Mouse (Mus musculus) hindbrain, embryonic 15.5 days (tissue): Measurements from ENCODE around the gene Phc2. TPM values are rescaled to one million over a fixed set of nuclear protein-coding genes. Genes with fewer than 3 reads are reported as not detected.
"Not testable (repeated sequence)": the region's sequence is repeated elsewhere in the genome, so short reads cannot be mapped to it uniquely, and the experiment has no call there.

ENCODE experiments used
- ATAC-seq: fragments of 200-750 bp; cut with Nextera tagmentation; 2 replicates; pipeline ENCODE4 v1.8.0; 2017; ENCODE audit warnings: low read depth, moderate number of reproducible peaks, moderate TSS enrichment; ENCODE audit not compliant: low FRiP score
- H3K27ac ChIP-seq: fragments of 300-500 bp; sonication (generic); replicated peaks from 2 replicates; pipeline ENCODE4 v1.5.1; 2015; ENCODE audit warnings: mild to moderate bottlenecking, inconsistent platforms
- H3K27me3 ChIP-seq: fragments of 300-500 bp; sonication (generic); 2 replicates; pipeline ENCODE4 v1.6.1; 2015; ENCODE audit warnings: control low read depth, inconsistent platforms
- H3K36me3 ChIP-seq: fragments of 300-500 bp; sonication (generic); 2 replicates; pipeline ENCODE4 v1.6.1; 2015; ENCODE audit warnings: control low read depth, inconsistent platforms
- H3K4me1 ChIP-seq: fragments of 300-500 bp; sonication (generic); replicated peaks from 2 replicates; pipeline ENCODE4 v1.6.1; 2015; ENCODE audit warnings: control low read depth, inconsistent platforms
- H3K4me2 ChIP-seq: fragments of 300-500 bp; sonication (generic); 2 replicates; pipeline ENCODE4 v1.6.1; 2015; ENCODE audit warnings: moderate library complexity, mild to moderate bottlenecking, inconsistent platforms
- H3K4me3 ChIP-seq: fragments of 300-500 bp; sonication (generic); 2 replicates; pipeline ENCODE4 v1.5.1; 2015; ENCODE audit warnings: mild to moderate bottlenecking, inconsistent platforms
- H3K9ac ChIP-seq: fragments of 300-500 bp; sonication (generic); 2 replicates; pipeline ENCODE4 v1.6.1; 2015; ENCODE audit warnings: inconsistent platforms
- H3K9me3 ChIP-seq: fragments of 300-500 bp; sonication (generic); 2 replicates; pipeline ENCODE4 v1.6.1; 2016; ENCODE audit warnings: control low read depth, inconsistent platforms
- WGBS: fragments of 180-500 bp; shearing (Covaris S2); methylation state at CpG from one replicate; pipeline ENCODE4 v1.1.7; 2015; 5-methylcytosine and 5-hydroxymethylcytosine counted together
- polyA plus RNA-seq: library from polyadenylated mRNA; unstranded; fragments of >200 nt; fragmentation: Nextera tagmentation; extraction: Ambion mirVana; gene quantifications from 2 replicates; pipeline ENCODE4 v1.2.1, GENCODE M21; 2015

The Phc2 gene
- polyA plus RNA-seq, 1 experiment from 2014 or later, result 71.5 TPM

GRCm38 (mm10) chr4:128651530-128651929 lies 3.0 kb upstream of the Phc2 start:
- Histone ChIP-seq H3K4me1 (peaks cover 35% of the 10 kb centered on the region), H3K27ac (no peak overlapping the region; the same call in 1 of the 2 replicates), H3K4me2 (no peak overlapping the region), H3K27me3 (no peaks in the 10 kb centered on the region), H3K9me3 (no peaks in the 10 kb centered on the region), H3K4me3 (no peak overlapping the region), H3K9ac (no peak overlapping the region), H3K36me3 (no peaks in the 10 kb centered on the region)
- 55% methylated on average over 3 of the region's 3 CpGs for WGBS
- no peak for ATAC-seq

GRCm38 (mm10) chr4:128652584-128653298 lies 1.8 kb upstream of the Phc2 start:
- 28% methylated on average over 5 of the region's 5 CpGs for WGBS

GRCm38 (mm10) chr4:128655446-128655845 lies 944 bp downstream of the Phc2 start:
- H3K36me3 ChIP-seq, result no peaks in the 10 kb centered on the region
- peaks cover 43% of the 10 kb centered on the region for H3K4me1 ChIP-seq
- no peak for ATAC-seq
- peak overlapping the region; percentile 89 for H3K4me2 ChIP-seq
- no peaks in the 10 kb centered on the region for H3K9me3 ChIP-seq
- WGBS, result 5% methylated on average over 12 of the region's 12 CpGs
- no peaks in the 10 kb centered on the region for H3K27me3 ChIP-seq
- peak overlapping the region; percentile 86 for H3K9ac ChIP-seq
- peak overlapping the region; percentile 92 for H3K27ac ChIP-seq
- H3K4me3 ChIP-seq, result peak overlapping the region; percentile 84

More at GRCm38 (mm10) chr4:128652584-128653298, 1.8 kb upstream of the Phc2 start:
- Histone ChIP-seq H3K27ac (peak overlapping the region; percentile 45), H3K4me2 (no peak overlapping the region), H3K4me3 (no peak overlapping the region), H3K4me1 (peaks cover 43% of the 10 kb centered on the region), H3K9ac (no peak overlapping the region), H3K9me3 (no peaks in the 10 kb centered on the region), H3K27me3 (no peaks in the 10 kb centered on the region), H3K36me3 (no peaks in the 10 kb centered on the region)
- no peak for ATAC-seq

- Histone ChIP-seq H3K9me3 (no peaks in the 10 kb centered on the region), H3K27me3 (no peaks in the 10 kb centered on the region), H3K27ac (no peak overlapping the region), H3K4me1 (peaks cover 19% of the 10 kb centered on the region), H3K4me2 (no peak overlapping the region), H3K9ac (no peak overlapping the region), H3K36me3 (no peaks in the 10 kb centered on the region), H3K4me3 (no peak overlapping the region)
- 87% methylated on average over 8 of the region's 8 CpGs for WGBS
- ATAC-seq, result no peak
Measured at GRCm38 (mm10) chr4:128660196-128660595, 5.7 kb downstream of the Phc2 start.

GRCm38 (mm10) chr4:128661063-128661462 lies 6.6 kb downstream of the Phc2 start:
- Histone ChIP-seq H3K4me3 (no peak overlapping the region), H3K4me2 (no peak overlapping the region), H3K27ac (no peak overlapping the region), H3K9ac (no peak overlapping the region), H3K36me3 (no peaks in the 10 kb centered on the region), H3K9me3 (no peaks in the 10 kb centered on the region), H3K4me1 (peaks cover 15% of the 10 kb centered on the region), H3K27me3 (no peaks in the 10 kb centered on the region)
- ATAC-seq, result no peak
- WGBS, result 88% methylated on average over 8 of the region's 8 CpGs

GRCm38 (mm10) chr4:128664002-128664401 lies 9.5 kb downstream of the Phc2 start:
- ATAC-seq, result no peak
- Histone ChIP-seq H3K4me2 (no peak overlapping the region), H3K27ac (no peak overlapping the region), H3K4me3 (no peak overlapping the region), H3K9me3 (no peaks in the 10 kb centered on the region), H3K27me3 (no peaks in the 10 kb centered on the region), H3K9ac (no peak overlapping the region), H3K4me1 (peaks cover 5% of the 10 kb centered on the region; the same call in 1 of the 2 replicates), H3K36me3 (no peaks in the 10 kb centered on the region)
- whole genome bisulfite sequencing, result 72% methylated on average over 3 of the region's 3 CpGs

GRCm38 (mm10) chr4:128666362-128666761 lies 11.9 kb downstream of the Phc2 start:
- 66% methylated on average over 7 of the region's 7 CpGs for WGBS
- H3K4me2 ChIP-seq, H3K27me3 ChIP-seq, ATAC-seq, H3K9me3 ChIP-seq, H3K9ac ChIP-seq, H3K27ac ChIP-seq, H3K36me3 ChIP-seq, H3K4me3 ChIP-seq: not testable (repeated sequence)
- peaks cover 18% of the 10 kb centered on the region for H3K4me1 ChIP-seq

GRCm38 (mm10) chr4:128667195-128667594 lies 12.7 kb downstream of the Phc2 start:
- WGBS, result 78% methylated on average over 4 of the region's 4 CpGs

GRCm38 (mm10) chr4:128669229-128669628 lies 14.7 kb downstream of the Phc2 start:
- H3K9ac ChIP-seq, result no peak overlapping the region
- peaks cover 33% of the 10 kb centered on the region for H3K4me1 ChIP-seq
- no peak overlapping the region for H3K4me2 ChIP-seq
- WGBS, result 84% methylated on average over 6 of the region's 6 CpGs
- no peaks in the 10 kb centered on the region for H3K36me3 ChIP-seq
- H3K27me3 ChIP-seq, result no peaks in the 10 kb centered on the region
- ATAC-seq, result no peak
- no peak overlapping the region for H3K4me3 ChIP-seq
- no peaks in the 10 kb centered on the region for H3K9me3 ChIP-seq
- no peak overlapping the region for H3K27ac ChIP-seq

More at GRCm38 (mm10) chr4:128667195-128667594, 12.7 kb downstream of the Phc2 start:
- H3K27ac ChIP-seq, H3K4me2 ChIP-seq, H3K4me3 ChIP-seq, H3K36me3 ChIP-seq, H3K9me3 ChIP-seq, H3K27me3 ChIP-seq, H3K9ac ChIP-seq, ATAC-seq: not testable (repeated sequence)
- peaks cover 26% of the 10 kb centered on the region for H3K4me1 ChIP-seq

- Histone ChIP-seq H3K9me3 (no peaks in the 10 kb centered on the region), H3K36me3 (no peaks in the 10 kb centered on the region), H3K4me2 (0 out of 2 replicates have a peak overlapping the region, but pooled peaks have one; percentile 17), H3K9ac (no peak overlapping the region), H3K4me3 (no peak overlapping the region), H3K4me1 (peaks cover 33% of the 10 kb centered on the region), H3K27ac (peak overlapping the region; percentile 70), H3K27me3 (no peaks in the 10 kb centered on the region)
- WGBS, result 28% methylated on average over 11 of the region's 11 CpGs
- ATAC-seq, result 0 out of 2 replicates have a peak, but pooled peaks have one; percentile 54
Measured at GRCm38 (mm10) chr4:128670566-128671191, 16.2 kb downstream of the Phc2 start.

- Histone ChIP-seq H3K27ac (peak overlapping the region; percentile 3; the same call in 1 of the 2 replicates), H3K36me3 (no peaks in the 10 kb centered on the region), H3K4me3 (no peak overlapping the region), H3K4me1 (peaks cover 28% of the 10 kb centered on the region), H3K27me3 (no peaks in the 10 kb centered on the region), H3K4me2 (no peak overlapping the region), H3K9ac (no peak overlapping the region), H3K9me3 (no peaks in the 10 kb centered on the region)
- 50% methylated on average over 4 of the region's 4 CpGs for WGBS
- ATAC-seq, result peak; percentile 63; the same call in 1 of the 2 replicates
Measured at GRCm38 (mm10) chr4:128672494-128672893, 18.0 kb downstream of the Phc2 start.

GRCm38 (mm10) chr4:128678564-128679217 lies 24.2 kb downstream of the Phc2 start:
- Histone ChIP-seq H3K36me3 (no peaks in the 10 kb centered on the region), H3K4me1 (peaks cover 37% of the 10 kb centered on the region), H3K4me3 (peak overlapping the region; percentile 21), H3K9ac (peak overlapping the region; percentile 31; the same call in 1 of the 2 replicates), H3K4me2 (peak overlapping the region; percentile 47), H3K27me3 (no peaks in the 10 kb centered on the region), H3K9me3 (no peaks in the 10 kb centered on the region), H3K27ac (peak overlapping the region; percentile 73)
- ATAC-seq, result peak; percentile 72
- 18% methylated on average over 13 of the region's 13 CpGs for WGBS
